Mouse (Mus musculus): ENCODE data around the gene Tsg101. TPM values are rescaled to one million over a fixed set of nuclear protein-coding genes. Genes with fewer than 3 reads are reported as not detected.
"Not testable (repeated sequence)": the region's sequence is repeated elsewhere in the genome, so short reads cannot be mapped to it uniquely, and the experiment has no call there.

Tsg101 gene
- polyA plus RNA-seq, 1 experiment from 2014 or later, result 311 TPM

GRCm38 (mm10) chr7:46883304-46883703 is 36.5 kb downstream of the Tsg101 start:
- Histone ChIP-seq H3K9ac (ENCODE audit: low read depth, low read length) (no peak overlapping the region), H3K4me1 (ENCODE audit: control insufficient read depth, insufficient read depth, low read depth, low read length) (no peaks in the 10 kb centered on the region), H3K4me3 (ENCODE audit: low read length) (no peak overlapping the region), H3K36me3 (ENCODE audit: control insufficient read depth, insufficient read depth, low read length) (peaks cover 4% of the 10 kb centered on the region), H3K27me3 (replicated peaks; ENCODE audit: control insufficient read depth, insufficient read depth, low read length) (no peaks in the 10 kb centered on the region), H3K27ac (ENCODE audit: low read depth, low read length) (no peak overlapping the region), H3K9me3 (ENCODE audit: control insufficient read depth, low read length) (no peaks in the 10 kb centered on the region), H3K4me2 (ENCODE audit: low read length) (no peak overlapping the region)
- 93% methylated on average over 3 of the region's 3 CpGs for WGBS
- ATAC-seq, result no peak

- H3K36me3 ChIP-seq (ENCODE audit: control insufficient read depth, insufficient read depth, low read length); H3K4me3 ChIP-seq (ENCODE audit: low read length); H3K9me3 ChIP-seq (ENCODE audit: control insufficient read depth, low read length); H3K4me1 ChIP-seq (ENCODE audit: control insufficient read depth, insufficient read depth, low read depth, low read length); H3K4me2 ChIP-seq (ENCODE audit: low read length); ATAC-seq; H3K9ac ChIP-seq (ENCODE audit: low read depth, low read length); H3K27me3 ChIP-seq (replicated peaks; ENCODE audit: control insufficient read depth, insufficient read depth, low read length); H3K27ac ChIP-seq (ENCODE audit: low read depth, low read length): not testable (repeated sequence)
- 79% methylated on average over 6 of the region's 8 CpGs for WGBS
These were observed 37.8 kb downstream of the Tsg101 start for GRCm38 (mm10) chr7:46881941-46882340.

GRCm38 (mm10) chr7:46880992-46881391 is 38.8 kb downstream of the Tsg101 start:
- Histone ChIP-seq H3K27me3 (replicated peaks; ENCODE audit: control insufficient read depth, insufficient read depth, low read length) (no peaks in the 10 kb centered on the region), H3K9me3 (ENCODE audit: control insufficient read depth, low read length) (no peaks in the 10 kb centered on the region), H3K27ac (ENCODE audit: low read depth, low read length) (no peak overlapping the region), H3K36me3 (ENCODE audit: control insufficient read depth, insufficient read depth, low read length) (0 out of 2 replicates have a peak, but pooled peaks cover 2% of the 10 kb centered on the region), H3K9ac (ENCODE audit: low read depth, low read length) (no peak overlapping the region), H3K4me3 (ENCODE audit: low read length) (no peak overlapping the region), H3K4me1 (ENCODE audit: control insufficient read depth, insufficient read depth, low read depth, low read length) (no peaks in the 10 kb centered on the region), H3K4me2 (ENCODE audit: low read length) (no peak overlapping the region)
- ATAC-seq, result no peak
- WGBS, result 88% methylated on average over 2 of the region's 2 CpGs

- no peaks in the 10 kb centered on the region for H3K4me1 ChIP-seq (ENCODE audit: control insufficient read depth, insufficient read depth, low read depth, low read length)
- no peak for ATAC-seq
- WGBS, result 93% methylated on average over 5 of the region's 5 CpGs
- H3K4me2 ChIP-seq (ENCODE audit: low read length), result no peak overlapping the region
- no peak overlapping the region for H3K4me3 ChIP-seq (ENCODE audit: low read length)
- 0 out of 2 replicates have a peak, but pooled peaks cover 2% of the 10 kb centered on the region for H3K36me3 ChIP-seq (ENCODE audit: control insufficient read depth, insufficient read depth, low read length)
- no peak overlapping the region for H3K9ac ChIP-seq (ENCODE audit: low read depth, low read length)
- no peak overlapping the region for H3K27ac ChIP-seq (ENCODE audit: low read depth, low read length)
- H3K9me3 ChIP-seq (ENCODE audit: control insufficient read depth, low read length), result no peaks in the 10 kb centered on the region
- no peaks in the 10 kb centered on the region for H3K27me3 ChIP-seq (replicated peaks; ENCODE audit: control insufficient read depth, insufficient read depth, low read length)
These were observed 39.9 kb downstream of the Tsg101 start for GRCm38 (mm10) chr7:46879851-46880250.

GRCm38 (mm10) chr7:46877255-46877654 is 42.5 kb downstream of the Tsg101 start:
- Histone ChIP-seq H3K4me3 (ENCODE audit: low read length) (no peak overlapping the region), H3K9me3 (ENCODE audit: control insufficient read depth, low read length) (no peaks in the 10 kb centered on the region), H3K4me1 (ENCODE audit: control insufficient read depth, insufficient read depth, low read depth, low read length) (no peaks in the 10 kb centered on the region), H3K27ac (ENCODE audit: low read depth, low read length) (no peak overlapping the region), H3K4me2 (ENCODE audit: low read length) (no peak overlapping the region), H3K27me3 (replicated peaks; ENCODE audit: control insufficient read depth, insufficient read depth, low read length) (no peaks in the 10 kb centered on the region), H3K36me3 (ENCODE audit: control insufficient read depth, insufficient read depth, low read length) (0 out of 2 replicates have a peak, but pooled peaks cover 2% of the 10 kb centered on the region), H3K9ac (ENCODE audit: low read depth, low read length) (no peak overlapping the region)
- ATAC-seq, result no peak
- 79% methylated on average over 6 of the region's 6 CpGs for WGBS

- Histone ChIP-seq H3K4me1 (ENCODE audit: control insufficient read depth, insufficient read depth, low read depth, low read length) (no peaks in the 10 kb centered on the region), H3K4me2 (ENCODE audit: low read length) (no peak overlapping the region), H3K9me3 (ENCODE audit: control insufficient read depth, low read length) (no peaks in the 10 kb centered on the region), H3K27ac (ENCODE audit: low read depth, low read length) (no peak overlapping the region), H3K9ac (ENCODE audit: low read depth, low read length) (no peak overlapping the region), H3K36me3 (ENCODE audit: control insufficient read depth, insufficient read depth, low read length) (0 out of 2 replicates have a peak, but pooled peaks cover 2% of the 10 kb centered on the region), H3K4me3 (ENCODE audit: low read length) (no peak overlapping the region), H3K27me3 (replicated peaks; ENCODE audit: control insufficient read depth, insufficient read depth, low read length) (no peaks in the 10 kb centered on the region)
- ATAC-seq, result no peak
- WGBS, result 70% methylated on average over 4 of the region's 4 CpGs
These were observed 42.9 kb downstream of the Tsg101 start for GRCm38 (mm10) chr7:46876841-46877240.

- Histone ChIP-seq H3K27me3 (replicated peaks; ENCODE audit: control insufficient read depth, insufficient read depth, low read length) (no peaks in the 10 kb centered on the region), H3K9me3 (ENCODE audit: control insufficient read depth, low read length) (no peaks in the 10 kb centered on the region), H3K4me2 (ENCODE audit: low read length) (no peak overlapping the region), H3K9ac (ENCODE audit: low read depth, low read length) (no peak overlapping the region), H3K4me3 (ENCODE audit: low read length) (no peak overlapping the region), H3K27ac (ENCODE audit: low read depth, low read length) (no peak overlapping the region), H3K4me1 (ENCODE audit: control insufficient read depth, insufficient read depth, low read depth, low read length) (no peaks in the 10 kb centered on the region), H3K36me3 (ENCODE audit: control insufficient read depth, insufficient read depth, low read length) (0 out of 2 replicates have a peak, but pooled peaks cover 2% of the 10 kb centered on the region)
- 78% methylated on average over 4 of the region's 4 CpGs for WGBS
- no peak for ATAC-seq
These were observed 47.8 kb downstream of the Tsg101 start for GRCm38 (mm10) chr7:46871988-46872387.

- Histone ChIP-seq H3K36me3 (ENCODE audit: control insufficient read depth, insufficient read depth, low read length) (no peaks in the 10 kb centered on the region), H3K9me3 (ENCODE audit: control insufficient read depth, low read length) (no peaks in the 10 kb centered on the region), H3K27ac (ENCODE audit: low read depth, low read length) (no peak within 1 kb of the TSS), H3K27me3 (replicated peaks; ENCODE audit: control insufficient read depth, insufficient read depth, low read length) (no peaks in the 10 kb centered on the region), H3K4me1 (ENCODE audit: control insufficient read depth, insufficient read depth, low read depth, low read length) (no peaks in the 10 kb centered on the region), H3K9ac (ENCODE audit: low read depth, low read length) (no peak within 1 kb of the TSS), H3K4me2 (ENCODE audit: low read length) (no peak within 1 kb of the TSS), H3K4me3 (ENCODE audit: low read length) (no peak within 1 kb of the TSS)
- 40% methylated on average over 10 of the region's 10 CpGs for WGBS
- no peak for ATAC-seq
These were observed 58.8 kb downstream of the Tsg101 start, which contains the start of gene Ldhc for GRCm38 (mm10) chr7:46860996-46861395. Gene Ldhc (plus strand): TSS chr7:46861203.

- Histone ChIP-seq H3K9me3 (ENCODE audit: control insufficient read depth, low read length) (no peaks in the 10 kb centered on the region), H3K4me3 (ENCODE audit: low read length) (no peak overlapping the region), H3K9ac (ENCODE audit: low read depth, low read length) (no peak overlapping the region), H3K4me1 (ENCODE audit: control insufficient read depth, insufficient read depth, low read depth, low read length) (no peaks in the 10 kb centered on the region), H3K4me2 (ENCODE audit: low read length) (no peak overlapping the region), H3K36me3 (ENCODE audit: control insufficient read depth, insufficient read depth, low read length) (peaks cover 6% of the 10 kb centered on the region), H3K27ac (ENCODE audit: low read depth, low read length) (no peak overlapping the region), H3K27me3 (replicated peaks; ENCODE audit: control insufficient read depth, insufficient read depth, low read length) (no peaks in the 10 kb centered on the region)
- ATAC-seq, result no peak
- WGBS, result 64% methylated on average over 6 of the region's 6 CpGs
These were observed 60.7 kb downstream of the Tsg101 start for GRCm38 (mm10) chr7:46859031-46859430.

- no peak for ATAC-seq
- Histone ChIP-seq H3K27ac (ENCODE audit: low read depth, low read length) (no peak overlapping the region), H3K9ac (ENCODE audit: low read depth, low read length) (no peak overlapping the region), H3K9me3 (ENCODE audit: control insufficient read depth, low read length) (no peaks in the 10 kb centered on the region), H3K36me3 (ENCODE audit: control insufficient read depth, insufficient read depth, low read length) (peaks cover 21% of the 10 kb centered on the region), H3K4me3 (ENCODE audit: low read length) (no peak overlapping the region), H3K4me1 (ENCODE audit: control insufficient read depth, insufficient read depth, low read depth, low read length) (no peaks in the 10 kb centered on the region), H3K27me3 (replicated peaks; ENCODE audit: control insufficient read depth, insufficient read depth, low read length) (no peaks in the 10 kb centered on the region), H3K4me2 (ENCODE audit: low read length) (no peak overlapping the region)
- WGBS, result 75% methylated on average over 9 of the region's 9 CpGs
These were observed 62.3 kb downstream of the Tsg101 start for GRCm38 (mm10) chr7:46857436-46857835.

All from hindbrain, embryonic 16.5 days (tissue).